Mouse (Mus musculus) forebrain, embryonic 16.5 days (tissue): Measurements from ENCODE around the gene Gm30083. TPM values are rescaled to one million over a fixed set of nuclear protein-coding genes. Genes with fewer than 3 reads are reported as not detected.
A peak's percentile ranks its signal among the peaks of the same experiment; 100 is the strongest.

Source experiments
- ATAC-seq: fragments of 200-750 bp; cut with Nextera tagmentation; 2 replicates; pipeline ENCODE4 v1.8.0; 2017; ENCODE audit warnings: mild to moderate bottlenecking, moderate library complexity
- H3K27ac ChIP-seq: fragments of 300-500 bp; sonication (generic); 2 replicates; pipeline ENCODE4 v1.5.1; 2014; ENCODE audit warnings: low read length, control low read depth
- H3K27me3 ChIP-seq: fragments of 300-500 bp; sonication (generic); replicated peaks from 2 replicates; pipeline ENCODE4 v1.6.1; 2014; ENCODE audit warnings: low read length; ENCODE audit not compliant: control insufficient read depth, insufficient read depth
- H3K36me3 ChIP-seq: fragments of 300-500 bp; sonication (generic); 2 replicates; pipeline ENCODE4 v1.6.1; 2014; ENCODE audit not compliant: control insufficient read depth, insufficient read depth
- H3K4me1 ChIP-seq: fragments of 300-500 bp; sonication (generic); replicated peaks from 2 replicates; pipeline ENCODE4 v1.6.1; 2014; ENCODE audit warnings: low read length; ENCODE audit not compliant: control insufficient read depth, insufficient read depth
- H3K4me2 ChIP-seq: fragments of 300-500 bp; sonication (generic); 2 replicates; pipeline ENCODE4 v1.6.1; 2014; ENCODE audit warnings: mild to moderate bottlenecking, low read length, control low read depth
- H3K4me3 ChIP-seq: fragments of 300-500 bp; sonication (generic); replicated peaks from 2 replicates; pipeline ENCODE4 v1.5.1; 2014; ENCODE audit warnings: mild to moderate bottlenecking, low read length, control low read depth
- H3K9ac ChIP-seq: fragments of 300-500 bp; sonication (generic); replicated peaks from 2 replicates; pipeline ENCODE4 v1.6.1; 2014; ENCODE audit warnings: low read depth, low read length, control low read depth
- H3K9me3 ChIP-seq: fragments of 300-500 bp; sonication (generic); 2 replicates; pipeline ENCODE4 v1.6.1; 2016; ENCODE audit warnings: low read length; ENCODE audit not compliant: control insufficient read depth
- WGBS: fragments of 180-500 bp; shearing (Covaris S2); extraction: QIAGEN DNeasy Blood & Tissue Kit; methylation state at CpG from one replicate; pipeline ENCODE4 v1.1.7; 2014; 5-methylcytosine and 5-hydroxymethylcytosine counted together
- polyA plus RNA-seq: library from polyadenylated mRNA; unstranded; fragments of >200 nt; fragmentation: Nextera tagmentation; extraction: Ambion mirVana; gene quantifications from 2 replicates; pipeline ENCODE4 v1.2.1, GENCODE M21; 2015

The Gm30083 gene
- polyA plus RNA-seq, 1 experiment from 2014 or later = not detected

DNA sequence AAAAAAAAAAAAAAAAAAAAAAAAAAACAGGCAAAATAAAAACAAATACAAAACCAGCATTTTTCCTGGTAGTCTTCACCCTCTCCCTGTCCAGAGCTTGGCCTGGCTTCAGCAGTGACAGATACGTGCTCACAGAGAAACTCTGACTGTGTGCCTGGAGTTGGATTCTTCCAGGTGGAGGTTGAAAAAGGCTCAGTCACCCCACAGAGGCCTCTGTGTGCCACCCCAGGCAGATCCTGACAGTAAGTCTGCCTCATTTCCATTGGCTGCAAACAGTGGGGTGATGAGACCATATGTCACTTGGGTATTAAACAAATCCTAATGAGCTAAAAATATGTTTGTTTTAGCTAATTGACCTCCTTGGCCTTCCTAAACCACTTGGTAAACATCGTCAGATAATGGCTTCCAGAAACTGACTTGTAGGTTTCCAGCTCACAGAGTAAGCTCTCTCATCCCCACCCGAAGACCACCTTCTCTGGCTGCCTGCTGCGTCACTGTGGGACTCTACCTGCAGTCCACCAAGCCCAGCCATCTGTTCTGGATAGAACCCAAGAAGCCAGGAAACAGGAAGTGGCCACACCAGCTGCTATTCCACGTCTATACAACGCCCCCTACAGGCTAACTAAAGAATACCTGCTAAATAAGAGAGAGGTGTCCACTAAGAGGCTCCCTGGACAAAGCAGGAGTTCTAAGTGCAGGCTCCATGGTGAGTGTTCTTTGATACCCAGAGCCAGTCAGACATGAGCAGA lies 62.6 kb downstream of the Gm30083 start:
- ATAC-seq = no peak
- WGBS = 60% methylated on average over 6 of the region's 6 CpGs

DNA sequence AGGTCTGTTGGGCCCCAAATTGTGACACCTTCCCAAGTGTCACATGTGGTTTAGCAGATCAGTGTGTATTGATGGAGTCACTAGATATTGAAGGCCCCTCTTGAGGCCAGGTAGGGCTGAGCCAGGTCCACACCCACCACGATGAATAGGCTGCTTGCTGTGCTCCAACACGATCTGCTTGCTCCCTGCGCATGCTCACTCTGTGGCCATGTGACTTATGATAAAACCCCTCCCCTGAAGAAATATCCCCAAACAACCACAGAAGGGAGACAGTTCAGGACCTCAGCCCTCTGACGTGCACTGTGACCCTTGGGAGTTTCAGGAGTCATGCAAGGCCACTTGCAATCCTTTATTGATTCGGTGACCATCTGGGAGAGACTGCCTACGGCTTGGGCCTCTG lies 68.9 kb downstream of the Gm30083 start:
- Histone ChIP-seq H3K4me3 (no peak overlapping the region), H3K27me3 (no peaks in the 10 kb centered on the region), H3K9ac (no peak overlapping the region), H3K4me1 (no peaks in the 10 kb centered on the region), H3K9me3 (no peaks in the 10 kb centered on the region), H3K4me2 (no peak overlapping the region), H3K27ac (no peak overlapping the region), H3K36me3 (no peaks in the 10 kb centered on the region)
- ATAC-seq = no peak
- WGBS = 84% methylated on average over 6 of the region's 6 CpGs

More for the DNA sequence above, 62.6 kb downstream of the Gm30083 start:
- H3K9me3 ChIP-seq = no peaks in the 10 kb centered on the region
- H3K36me3 ChIP-seq = no peaks in the 10 kb centered on the region
- H3K4me2 ChIP-seq = no peak overlapping the region
- no peak overlapping the region for H3K9ac ChIP-seq
- H3K4me1 ChIP-seq = no peaks in the 10 kb centered on the region
- H3K4me3 ChIP-seq = no peak overlapping the region
- no peak overlapping the region for H3K27ac ChIP-seq
- no peaks in the 10 kb centered on the region for H3K27me3 ChIP-seq

DNA sequence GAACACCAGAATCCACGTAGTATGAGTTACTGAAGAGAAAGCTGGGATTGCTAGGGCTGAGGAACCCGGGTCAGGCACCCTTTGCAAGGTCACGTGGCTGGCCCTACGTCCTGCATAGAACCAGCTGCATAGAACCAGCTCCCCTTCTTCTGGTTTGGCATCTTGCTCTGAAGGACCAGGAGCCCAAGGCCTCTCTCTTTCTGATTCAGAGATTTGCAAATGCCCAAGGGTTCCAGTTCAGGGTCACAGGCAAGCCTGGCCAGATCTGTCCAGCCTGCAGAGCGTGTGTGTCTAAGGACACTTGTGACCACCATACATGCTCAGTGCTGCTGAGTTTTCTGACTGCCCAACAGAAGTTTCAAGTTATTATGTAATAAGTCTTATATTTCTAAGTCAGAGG lies 72.8 kb downstream of the Gm30083 start:
- no peak overlapping the region for H3K27ac ChIP-seq
- H3K9ac ChIP-seq = no peak overlapping the region
- no peak for ATAC-seq
- no peak overlapping the region for H3K4me2 ChIP-seq
- H3K4me1 ChIP-seq = no peaks in the 10 kb centered on the region
- H3K9me3 ChIP-seq = no peaks in the 10 kb centered on the region
- no peaks in the 10 kb centered on the region for H3K36me3 ChIP-seq
- no peaks in the 10 kb centered on the region for H3K27me3 ChIP-seq
- WGBS = 84% methylated on average over 5 of the region's 5 CpGs
- H3K4me3 ChIP-seq = no peak overlapping the region

DNA sequence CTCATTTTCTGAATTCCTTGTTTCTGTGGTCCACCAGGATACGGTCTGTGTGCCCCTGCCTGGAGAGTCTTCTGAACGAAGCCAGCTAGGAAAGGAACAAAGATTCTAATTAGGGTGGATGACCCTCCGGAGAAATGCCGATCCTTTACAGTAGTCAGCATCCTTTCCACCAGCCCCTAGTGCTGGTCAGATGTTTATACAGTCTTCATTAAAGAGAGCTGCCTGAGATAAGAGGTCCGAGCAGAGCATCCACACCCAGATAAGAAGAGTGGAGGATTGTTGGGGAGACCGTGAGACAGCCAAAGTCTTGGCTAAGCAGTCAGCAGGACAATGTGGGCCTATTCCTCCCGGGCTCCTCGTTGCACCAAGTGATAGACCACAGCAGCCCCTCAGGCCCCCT lies 74.2 kb downstream of the Gm30083 start, which contains the start of gene Gdf2:
Gdf2 (plus strand) TSS at position 301 of the 400 bp plus-strand sequence.
- no peak within 1 kb of the TSS for H3K27ac ChIP-seq
- H3K4me3 ChIP-seq = no peak within 1 kb of the TSS
- H3K4me2 ChIP-seq = no peak within 1 kb of the TSS
- H3K4me1 ChIP-seq = no peaks in the 10 kb centered on the region
- no peak for ATAC-seq
- 82% methylated on average over 8 of the region's 8 CpGs for WGBS
- no peaks in the 10 kb centered on the region for H3K36me3 ChIP-seq
- no peaks in the 10 kb centered on the region for H3K27me3 ChIP-seq
- H3K9ac ChIP-seq = no peak within 1 kb of the TSS
- H3K9me3 ChIP-seq = no peaks in the 10 kb centered on the region

DNA sequence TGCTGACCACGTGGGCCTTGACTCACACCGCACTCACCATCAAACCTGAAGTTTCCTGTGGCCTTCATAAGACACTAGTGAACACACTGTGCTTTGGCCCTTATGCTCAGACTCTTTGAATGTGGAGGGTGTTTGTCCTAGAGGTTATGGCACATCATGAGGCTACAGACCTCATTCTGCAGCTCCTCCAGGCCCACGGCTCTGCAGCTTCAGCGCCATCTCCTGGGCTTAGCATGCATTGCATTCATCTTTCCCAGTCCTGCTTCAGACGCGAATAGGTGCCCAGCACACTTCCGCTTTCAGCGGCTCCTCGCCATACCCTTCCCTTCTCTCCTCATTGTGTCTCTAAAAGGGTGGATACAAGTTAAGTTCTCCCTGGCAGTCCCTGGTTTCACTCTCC lies 75.9 kb downstream of the Gm30083 start:
- Histone ChIP-seq H3K4me1 (no peaks in the 10 kb centered on the region), H3K9ac (no peak overlapping the region), H3K4me3 (no peak overlapping the region), H3K27ac (no peak overlapping the region), H3K36me3 (no peaks in the 10 kb centered on the region), H3K4me2 (peak overlapping the region; percentile 21; the same call in 1 of the 2 replicates), H3K9me3 (no peaks in the 10 kb centered on the region), H3K27me3 (no peaks in the 10 kb centered on the region)
- WGBS = 24% methylated on average over 9 of the region's 9 CpGs
- ATAC-seq = peak; percentile 38

Other genes starting within 250 kb of the Gm30083 start
- 3.0 and 5.1 TPM in 2 replicates for gene Gdf10, start 91.6 kb downstream of the Gm30083 start, polyA plus RNA-seq
- not detected in 2 replicates for gene Gdf2, start 74.1 kb downstream of the Gm30083 start, polyA plus RNA-seq
- gene Rbp3, start 61.2 kb downstream of the Gm30083 start, polyA plus RNA-seq = not detected in 2 replicates
- gene Zfp488, start 36.4 kb downstream of the Gm30083 start, polyA plus RNA-seq = 0.15 and 0.20 TPM in 2 replicates
- gene Gm5460, start 1.6 kb upstream of the Gm30083 start, polyA plus RNA-seq = not detected in 2 replicates
- not detected in 2 replicates for gene Antxrl, start 37.5 kb upstream of the Gm30083 start, polyA plus RNA-seq
- gene Anxa8, start 70.8 kb upstream of the Gm30083 start, polyA plus RNA-seq = 0.37 TPM in 1 of 2 replicates, not detected in the other
- not detected in 2 replicates for gene A630023A22Rik, start 87.6 kb upstream of the Gm30083 start, polyA plus RNA-seq
- gene Npy4r, start 137.3 kb upstream of the Gm30083 start, polyA plus RNA-seq = 0.11 TPM in 2 replicates
- 4.2 and 6.1 TPM in 2 replicates for gene Gprin2, start 186.5 kb upstream of the Gm30083 start, polyA plus RNA-seq
- gene Syt15, start 204.4 kb upstream of the Gm30083 start, polyA plus RNA-seq = 0.61 TPM in 2 replicates